Mouse (Mus musculus): Measurements from ENCODE around the gene Lypla2. TPM values are rescaled to one million over a fixed set of nuclear protein-coding genes. Genes with fewer than 3 reads are reported as not detected.

Lypla2 gene
- polyA plus RNA-seq, 1 experiment, result 90.8 TPM

GRCm38 (mm10) chr4:135922190-135922589 lies 50.2 kb downstream of the Lypla2 start:
- Histone ChIP-seq H3K36me3 (ENCODE audit: control insufficient read depth, insufficient read depth, low read length) (peaks cover 4% of the 10 kb centered on the region; the same call in 1 of the 2 replicates), H3K27ac (ENCODE audit: insufficient read depth, low read depth, low read length) (no peak overlapping the region), H3K27me3 (replicated peaks; ENCODE audit: control insufficient read depth, insufficient read depth, low read length) (no peaks in the 10 kb centered on the region), H3K4me3 (ENCODE audit: insufficient read depth, low read depth, low read length) (no peak overlapping the region), H3K4me1 (ENCODE audit: control insufficient read depth, insufficient read depth, low read length) (peaks cover 2% of the 10 kb centered on the region; the same call in 1 of the 2 replicates)
- TF ChIP-seq POLR2A (IDR thresholded peaks at IDR 0.05; ENCODE audit: low read depth, low read length), result no peak
- no peak for DNase-seq
- 55% methylated on average over 1 of the region's 1 CpGs for WGBS

GRCm38 (mm10) chr4:135921257-135922120 lies 50.9 kb downstream of the Lypla2 start:
- peak overlapping the region; percentile 69 for H3K27ac ChIP-seq (ENCODE audit: insufficient read depth, low read depth, low read length)
- DNase-seq, result peak; percentile 57

GRCm38 (mm10) chr4:135920304-135921241 lies 51.9 kb downstream of the Lypla2 start, which contains the start of gene Fuca1:
Gene Fuca1, plus strand, starts transcription at chr4:135920735.
- H3K27ac ChIP-seq (ENCODE audit: insufficient read depth, low read depth, low read length), result peak within 1 kb of the TSS; percentile 75
- WGBS, result under 1% methylated on average over 60 of the region's 60 CpGs
- H3K4me3 ChIP-seq (ENCODE audit: insufficient read depth, low read depth, low read length), result peak within 1 kb of the TSS; percentile 96
- peak; percentile 98 for DNase-seq
- peaks cover 2% of the 10 kb centered on the region; the same call in 1 of the 2 replicates for H3K4me1 ChIP-seq (ENCODE audit: control insufficient read depth, insufficient read depth, low read length)
- peak; percentile 62 for TF ChIP-seq CTCF (conservative IDR thresholded peaks at IDR 0.05; ENCODE audit: insufficient read depth, insufficient read length, low read depth, low read length)
- peak; percentile 42 for TF ChIP-seq POLR2A (IDR thresholded peaks at IDR 0.05; ENCODE audit: low read depth, low read length)
- no peaks in the 10 kb centered on the region; the same call in 1 of the 2 replicates for H3K36me3 ChIP-seq (ENCODE audit: control insufficient read depth, insufficient read depth, low read length)
- H3K27me3 ChIP-seq (replicated peaks; ENCODE audit: control insufficient read depth, insufficient read depth, low read length), result no peaks in the 10 kb centered on the region

More at GRCm38 (mm10) chr4:135921257-135922120, 50.9 kb downstream of the Lypla2 start:
- Histone ChIP-seq H3K4me3 (ENCODE audit: insufficient read depth, low read depth, low read length) (peak overlapping the region; percentile 96), H3K27me3 (replicated peaks; ENCODE audit: control insufficient read depth, insufficient read depth, low read length) (no peaks in the 10 kb centered on the region), H3K4me1 (ENCODE audit: control insufficient read depth, insufficient read depth, low read length) (peaks cover 2% of the 10 kb centered on the region; the same call in 1 of the 2 replicates), H3K36me3 (ENCODE audit: control insufficient read depth, insufficient read depth, low read length) (peaks cover 2% of the 10 kb centered on the region; the same call in 1 of the 2 replicates)
- 3% methylated on average over 26 of the region's 26 CpGs for WGBS
- TF ChIP-seq CTCF (conservative IDR thresholded peaks at IDR 0.05; ENCODE audit: insufficient read depth, insufficient read length, low read depth, low read length) (no peak), POLR2A (IDR thresholded peaks at IDR 0.05; ENCODE audit: low read depth, low read length) (no peak)

- H3K36me3 ChIP-seq (ENCODE audit: control insufficient read depth, insufficient read depth, low read length), result no peaks in the 10 kb centered on the region; the same call in 1 of the 2 replicates
- no peak for DNase-seq
- TF ChIP-seq CTCF (conservative IDR thresholded peaks at IDR 0.05; ENCODE audit: insufficient read depth, insufficient read length, low read depth, low read length), result no peak
- TF ChIP-seq POLR2A (IDR thresholded peaks at IDR 0.05; ENCODE audit: low read depth, low read length), result no peak
- H3K27ac ChIP-seq (ENCODE audit: insufficient read depth, low read depth, low read length), result no peak overlapping the region
- H3K4me3 ChIP-seq (ENCODE audit: insufficient read depth, low read depth, low read length), result no peak overlapping the region
- H3K4me1 ChIP-seq (ENCODE audit: control insufficient read depth, insufficient read depth, low read length), result peaks cover 2% of the 10 kb centered on the region; the same call in 1 of the 2 replicates
- WGBS, result 84% methylated on average over 3 of the region's 3 CpGs
- no peaks in the 10 kb centered on the region for H3K27me3 ChIP-seq (replicated peaks; ENCODE audit: control insufficient read depth, insufficient read depth, low read length)
Measured at GRCm38 (mm10) chr4:135919280-135919639, 53.2 kb downstream of the Lypla2 start.

- WGBS, result 61% methylated on average over 13 of the region's 13 CpGs
- Histone ChIP-seq H3K27ac (ENCODE audit: insufficient read depth, low read depth, low read length) (no peak overlapping the region), H3K4me3 (ENCODE audit: insufficient read depth, low read depth, low read length) (no peak overlapping the region), H3K27me3 (replicated peaks; ENCODE audit: control insufficient read depth, insufficient read depth, low read length) (no peaks in the 10 kb centered on the region), H3K4me1 (ENCODE audit: control insufficient read depth, insufficient read depth, low read length) (no peaks in the 10 kb centered on the region; the same call in 1 of the 2 replicates), H3K36me3 (ENCODE audit: control insufficient read depth, insufficient read depth, low read length) (no peaks in the 10 kb centered on the region; the same call in 1 of the 2 replicates)
- no peak for DNase-seq
- TF ChIP-seq CTCF (conservative IDR thresholded peaks at IDR 0.05; ENCODE audit: insufficient read depth, insufficient read length, low read depth, low read length), result no peak
- no peak for TF ChIP-seq POLR2A (IDR thresholded peaks at IDR 0.05; ENCODE audit: low read depth, low read length)
Measured at GRCm38 (mm10) chr4:135918635-135919279, 53.7 kb downstream of the Lypla2 start.

Other genes starting within 250 kb of the Lypla2 start
- gene Il22ra1, start 244.5 kb downstream of the Lypla2 start, polyA plus RNA-seq (2012; rRNA removed), result 3.0 and 4.1 TPM in 2 replicates
- 0.10 and 1.5 TPM in 2 replicates for gene Myom3, start 212.9 kb downstream of the Lypla2 start, polyA plus RNA-seq (2012; rRNA removed)
- gene Srsf10, start 116.9 kb downstream of the Lypla2 start, polyA plus RNA-seq (2012; rRNA removed), result 43.4 TPM in 2 replicates
- gene Pnrc2, start 98.8 kb downstream of the Lypla2 start, polyA plus RNA-seq (2012; rRNA removed), result 17.7 and 23.3 TPM in 2 replicates
- gene Cnr2, start 77.2 kb downstream of the Lypla2 start, polyA plus RNA-seq (2012; rRNA removed), result 2.7 and 4.1 TPM in 2 replicates
- gene Fuca1, start 51.9 kb downstream of the Lypla2 start, polyA plus RNA-seq (2012; rRNA removed), result 161 and 226 TPM in 2 replicates
- gene Hmgcl, start 26.2 kb downstream of the Lypla2 start, polyA plus RNA-seq (2012; rRNA removed), result 175 and 199 TPM in 2 replicates
- 12.9 and 13.4 TPM in 2 replicates for gene Gale, start 8.9 kb downstream of the Lypla2 start, polyA plus RNA-seq (2012; rRNA removed)
- 31.8 and 33.5 TPM in 2 replicates for gene Pithd1, start 14.6 kb upstream of the Lypla2 start, polyA plus RNA-seq (2012; rRNA removed)
- gene Eloa, start 49.1 kb upstream of the Lypla2 start, polyA plus RNA-seq (2012; rRNA removed), result 11.0 and 12.9 TPM in 2 replicates
- gene Rpl11, start 80.8 kb upstream of the Lypla2 start, polyA plus RNA-seq (2012; rRNA removed), result 232 and 292 TPM in 2 replicates
- 259 and 289 TPM in 2 replicates for gene Id3, start 170.9 kb upstream of the Lypla2 start, polyA plus RNA-seq (2012; rRNA removed)
- 2.1 and 2.2 TPM in 2 replicates for gene E2f2, start 199.8 kb upstream of the Lypla2 start, polyA plus RNA-seq (2012; rRNA removed)
- gene Asap3, start 233.7 kb upstream of the Lypla2 start, polyA plus RNA-seq (2012; rRNA removed), result 5.7 and 7.0 TPM in 2 replicates

All from kidney, adult 2 months (tissue).